Mouse (Mus musculus) ES-E14 (cell line): ENCODE measurements at regions not wholly inside any gene's neighbourhood (a gene's known extent, or its start where the extent isn't known, plus 50 kb on each side); places are given as distances from the start of the nearest gene placed in this dataset.
A peak's percentile ranks its signal among the peaks of the same experiment; 100 is the strongest.

Experiments used
- DNase-seq: peaks from one replicate; pipeline ENCODE4 v3.0.0-alpha.2; 2013; ENCODE audit warnings: low read depth, low spot score
- H3K27ac ChIP-seq: 2 replicates; pipeline ENCODE4 v1.5.1; 2012; ENCODE audit warnings: low read depth, mild to moderate bottlenecking, low read length, moderate library complexity, mixed read lengths; ENCODE audit not compliant: poor library complexity, insufficient read depth, severe bottlenecking
- H3K36me3 ChIP-seq: 2 replicates; pipeline ENCODE4 v1.6.1; 2012; ENCODE audit warnings: mild to moderate bottlenecking, low read length, moderate library complexity, mixed read lengths; ENCODE audit not compliant: control insufficient read depth, poor library complexity, insufficient read depth, severe bottlenecking
- H3K4me1 ChIP-seq, 2 experiments: fragments of 150-350 bp in 1 of 2; sonication (generic) in 1 of 2; 2 replicates each; pipeline ENCODE4 v1.6.1; 2012; ENCODE audit warnings: low read length in 2 of 2, mild to moderate bottlenecking in 1 of 2, mixed read lengths in 1 of 2; ENCODE audit not compliant: control insufficient read depth in 2 of 2, insufficient read depth in 2 of 2, poor library complexity in 1 of 2
- H3K4me3 ChIP-seq, 2 experiments: fragments of 150-350 bp in 1 of 2; sonication (generic) in 1 of 2; 2 replicates each; pipeline ENCODE4 v1.5.1; 2012; ENCODE audit warnings: low read length in 2 of 2, low read depth in 1 of 2, mild to moderate bottlenecking in 1 of 2, mixed read lengths in 1 of 2; ENCODE audit not compliant: insufficient read depth in 1 of 2, poor library complexity in 1 of 2, severe bottlenecking in 1 of 2
- H3K9ac ChIP-seq: 2 replicates; pipeline ENCODE4 v1.6.1; 2012; ENCODE audit warnings: low read depth, mild to moderate bottlenecking, low read length, mixed read lengths; ENCODE audit not compliant: poor library complexity, insufficient read depth, severe bottlenecking
- H3K9me3 ChIP-seq: fragments of 150-350 bp; sonication (generic); 2 replicates; pipeline ENCODE4 v1.6.1; 2012; ENCODE audit warnings: low read depth, mild to moderate bottlenecking, low read length; ENCODE audit not compliant: control insufficient read depth, insufficient read depth
- CHD2 ChIP-seq: IDR thresholded peaks from 2 replicates; pipeline ENCODE4 v1.6.1; 2014; ENCODE audit warnings: mild to moderate bottlenecking, low read depth, low read length, inconsistent platforms
- HCFC1 ChIP-seq: IDR thresholded peaks from 2 replicates; pipeline ENCODE4 v1.6.1; 2012; ENCODE audit warnings: low read length, inconsistent platforms, borderline replicate concordance; ENCODE audit not compliant: insufficient read depth
- MAFK ChIP-seq: IDR thresholded peaks from 2 replicates; pipeline ENCODE4 v1.6.1; 2014; ENCODE audit warnings: mild to moderate bottlenecking, low read depth, low read length, inconsistent platforms; ENCODE audit not compliant: insufficient read depth
- ZC3H11A ChIP-seq: IDR thresholded peaks from 2 replicates; pipeline ENCODE4 v1.6.1; 2012; ENCODE audit warnings: low read depth, mild to moderate bottlenecking, inconsistent platforms, low read length, borderline replicate concordance
- ZNF384 ChIP-seq: IDR thresholded peaks from 2 replicates; pipeline ENCODE4 v1.6.1; 2012; ENCODE audit warnings: low read depth, low read length, inconsistent platforms
- in situ Hi-C, 2 experiments: fragments of 600-800 bp; cut with MboI; formaldehyde crosslinking; loops; one replicate each; pipeline ENCODE4 v1.15.1; 2025; ENCODE audit warnings: low sequenced_read_pairs in 2 of 2, inconsistent platforms in 1 of 2; ENCODE audit not compliant: unreplicated experiment in 2 of 2

DNA sequence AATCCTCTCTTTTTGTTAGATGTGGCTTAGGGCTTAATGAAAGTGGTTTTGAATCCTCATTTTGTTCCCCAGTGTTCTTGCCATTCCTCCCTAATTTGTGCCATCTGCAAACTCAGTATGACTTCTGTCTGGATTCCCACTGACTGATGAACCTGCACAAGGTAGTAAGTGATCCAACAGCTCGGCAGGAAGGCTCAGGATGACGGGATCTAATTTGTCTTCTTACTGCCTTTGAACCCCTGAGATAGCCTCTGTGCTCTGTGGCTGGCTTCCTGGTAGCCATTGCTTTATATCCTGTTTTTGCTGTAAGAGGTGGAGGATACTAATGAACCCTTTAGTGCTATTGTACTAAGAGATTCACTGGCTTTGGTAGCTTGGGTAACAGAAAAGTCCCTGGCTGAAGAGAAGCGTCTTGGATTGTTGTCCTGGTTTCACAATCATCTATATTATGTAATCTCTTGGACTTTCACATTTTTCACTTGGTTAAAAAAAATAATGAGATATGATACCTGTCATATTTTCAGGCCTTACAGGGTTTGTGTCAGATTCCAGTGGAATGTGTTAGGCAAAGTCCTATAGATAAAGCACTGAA, 86.2 kb downstream of the Dusp6 start:
- no peak overlapping the region for H3K9ac ChIP-seq
- H3K4me1 ChIP-seq: peaks cover 5 to 6% of the 10 kb centered on the region in 2 experiments; a peak in 3 of 4 replicates
- DNase-seq: no peak
- TF ChIP-seq MAFK (no peak), ZC3H11A (no peak), CHD2 (no peak), HCFC1 (no peak), ZNF384 (no peak)
- no peak overlapping the region for H3K27ac ChIP-seq
- in situ Hi-C loops: no loop called here
- no peak overlapping the region for H3K4me3 ChIP-seq
- H3K9me3 ChIP-seq: peaks cover 10% of the 10 kb centered on the region
- H3K36me3 ChIP-seq: no peaks in the 10 kb centered on the region

GRCm38 (mm10) chr10:99353541-99354292, 90.7 kb downstream of the Dusp6 start:
- Histone ChIP-seq H3K9me3 (no peaks in the 10 kb centered on the region), H3K27ac (peak overlapping the region; percentile 24; the same call in 1 of the 2 replicates), H3K36me3 (no peaks in the 10 kb centered on the region), H3K9ac (no peak overlapping the region), H3K4me3 (peak overlapping the region in 1 of 2 experiments; percentile 27; a peak in 1 of 4 replicates), H3K4me1 (peaks cover 5 to 6% of the 10 kb centered on the region in 2 experiments; a peak in 3 of 4 replicates)
- DNase-seq: peak; percentile 70
- in situ Hi-C loops: no loop called here
- no peak for TF ChIP-seq CHD2
- no peak for TF ChIP-seq MAFK
- peak; percentile 89 for TF ChIP-seq ZNF384

DNA sequence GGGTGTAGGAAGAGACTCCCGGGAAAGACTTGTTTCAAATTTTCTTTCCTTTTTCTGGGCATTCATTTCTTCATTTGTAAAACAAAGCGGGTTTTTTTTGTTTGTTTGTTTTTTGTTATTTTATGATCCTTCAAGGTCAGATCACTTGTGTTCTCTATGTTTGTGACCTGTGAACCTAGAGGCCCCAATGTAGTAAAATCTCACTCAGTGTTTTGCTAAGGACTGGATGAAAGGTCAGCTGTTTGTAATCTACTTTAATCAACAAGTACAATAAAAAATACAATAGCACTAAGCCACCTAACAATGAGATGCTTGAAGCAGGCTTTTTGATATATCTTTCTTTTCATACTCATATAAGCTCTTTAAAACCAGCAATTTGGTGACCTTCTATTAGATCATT, 91.3 kb downstream of the Dusp6 start:
- DNase-seq: no peak
- Histone ChIP-seq H3K9ac (no peak overlapping the region), H3K4me3 (no peak overlapping the region), H3K4me1 (peaks cover 5 to 6% of the 10 kb centered on the region in 2 experiments; a peak in 3 of 4 replicates), H3K9me3 (no peaks in the 10 kb centered on the region), H3K27ac (no peak overlapping the region; the same call in 1 of the 2 replicates), H3K36me3 (no peaks in the 10 kb centered on the region)
- in situ Hi-C loops: no loop called here
- TF ChIP-seq MAFK: no peak
- TF ChIP-seq HCFC1: no peak

- H3K9me3 ChIP-seq: no peaks in the 10 kb centered on the region
- H3K27ac ChIP-seq: no peak overlapping the region
- H3K36me3 ChIP-seq: no peaks in the 10 kb centered on the region
- H3K9ac ChIP-seq: no peak overlapping the region
- DNase-seq: no peak
- no peak for TF ChIP-seq ZNF384
- TF ChIP-seq HCFC1: no peak
- no peak for TF ChIP-seq ZC3H11A
- no peak for TF ChIP-seq MAFK
- TF ChIP-seq CHD2: no peak
- H3K4me3 ChIP-seq: no peak overlapping the region
- peaks cover 5 to 6% of the 10 kb centered on the region in 2 experiments; a peak in 3 of 4 replicates for H3K4me1 ChIP-seq
- in situ Hi-C loops: no loop called here
Measured at GRCm38 (mm10) chr10:99355303-99355702, 92.3 kb downstream of the Dusp6 start.

DNA sequence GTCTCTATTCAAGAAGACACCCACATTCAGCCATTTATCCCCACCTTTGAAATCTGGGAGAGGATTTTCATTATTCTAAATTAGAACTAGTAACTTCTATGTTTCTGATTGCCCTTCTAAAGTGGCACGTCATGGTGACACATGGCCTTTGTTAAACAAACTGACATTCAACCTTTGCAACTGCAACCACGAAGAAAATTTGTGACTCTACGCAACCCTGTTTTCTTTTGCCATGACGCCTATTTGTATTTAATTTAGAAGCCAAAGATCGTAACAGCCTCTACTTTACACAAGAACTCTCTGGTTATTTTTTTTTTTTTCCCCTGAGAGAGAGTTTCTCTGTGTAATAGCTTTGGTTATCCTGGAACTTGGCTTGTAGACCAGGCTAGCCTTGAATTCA, 93.2 kb downstream of the Dusp6 start:
- no peaks in the 10 kb centered on the region for H3K9me3 ChIP-seq
- TF ChIP-seq CHD2 (no peak), HCFC1 (no peak), MAFK (no peak), ZNF384 (no peak), ZC3H11A (no peak)
- H3K36me3 ChIP-seq: no peaks in the 10 kb centered on the region
- DNase-seq: no peak
- H3K4me1 ChIP-seq: peaks cover 5 to 6% of the 10 kb centered on the region in 2 experiments; a peak in 3 of 4 replicates
- no peak overlapping the region for H3K27ac ChIP-seq
- H3K9ac ChIP-seq: no peak overlapping the region
- in situ Hi-C loops: no loop called here
- no peak overlapping the region for H3K4me3 ChIP-seq
